Mouse (Mus musculus): Measurements from ENCODE around the gene Abcd1.
"Not testable (repeated sequence)": the region's sequence is repeated elsewhere in the genome, so short reads cannot be mapped to it uniquely, and the experiment has no call there.

Gene Abcd1

GRCm38 (mm10) chrX:73739841-73740240 lies 23.4 kb downstream of the Abcd1 start:
- intact Hi-C loops (cut with DNase I): not testable (repeated sequence)

DNA sequence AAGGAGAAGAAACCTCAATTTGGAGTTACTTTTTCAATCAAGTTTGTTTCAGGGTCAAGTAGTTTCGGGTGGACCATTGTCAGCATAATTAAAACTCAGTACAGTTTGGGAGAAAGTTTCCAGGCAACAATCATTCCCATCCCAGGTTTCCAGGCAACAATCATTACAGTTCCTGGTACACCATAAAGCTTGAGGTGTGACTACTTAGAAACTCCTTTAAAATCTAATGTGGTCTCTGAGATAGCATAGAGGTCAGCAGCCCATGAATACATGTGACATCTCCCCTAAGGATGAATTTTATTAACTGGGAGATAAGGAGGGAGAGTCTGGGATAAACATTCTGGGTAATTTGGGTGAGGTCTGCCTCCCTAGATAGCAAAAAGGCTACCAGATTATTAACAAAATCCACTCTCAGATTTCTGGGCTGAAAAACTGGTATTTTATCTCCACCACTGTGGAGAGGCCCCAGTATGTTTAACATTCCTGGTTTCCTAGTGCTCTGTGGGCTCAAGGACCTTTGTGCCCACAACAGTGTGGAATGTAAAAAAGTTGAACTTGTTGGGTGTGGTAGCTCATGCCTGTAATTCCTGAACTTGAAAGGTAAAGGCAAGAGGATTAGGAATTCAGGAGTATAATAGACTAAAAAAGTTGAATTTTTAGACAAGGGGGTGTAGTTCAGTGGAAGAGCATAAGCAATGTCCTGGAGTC lies 28.5 kb downstream of the Abcd1 start:
- intact Hi-C loops (cut with DNase I): no loop called here

- intact Hi-C loops (cut with DNase I): no loop called here
These were observed 32.6 kb downstream of the Abcd1 start for GRCm38 (mm10) chrX:73748977-73749376.

DNA sequence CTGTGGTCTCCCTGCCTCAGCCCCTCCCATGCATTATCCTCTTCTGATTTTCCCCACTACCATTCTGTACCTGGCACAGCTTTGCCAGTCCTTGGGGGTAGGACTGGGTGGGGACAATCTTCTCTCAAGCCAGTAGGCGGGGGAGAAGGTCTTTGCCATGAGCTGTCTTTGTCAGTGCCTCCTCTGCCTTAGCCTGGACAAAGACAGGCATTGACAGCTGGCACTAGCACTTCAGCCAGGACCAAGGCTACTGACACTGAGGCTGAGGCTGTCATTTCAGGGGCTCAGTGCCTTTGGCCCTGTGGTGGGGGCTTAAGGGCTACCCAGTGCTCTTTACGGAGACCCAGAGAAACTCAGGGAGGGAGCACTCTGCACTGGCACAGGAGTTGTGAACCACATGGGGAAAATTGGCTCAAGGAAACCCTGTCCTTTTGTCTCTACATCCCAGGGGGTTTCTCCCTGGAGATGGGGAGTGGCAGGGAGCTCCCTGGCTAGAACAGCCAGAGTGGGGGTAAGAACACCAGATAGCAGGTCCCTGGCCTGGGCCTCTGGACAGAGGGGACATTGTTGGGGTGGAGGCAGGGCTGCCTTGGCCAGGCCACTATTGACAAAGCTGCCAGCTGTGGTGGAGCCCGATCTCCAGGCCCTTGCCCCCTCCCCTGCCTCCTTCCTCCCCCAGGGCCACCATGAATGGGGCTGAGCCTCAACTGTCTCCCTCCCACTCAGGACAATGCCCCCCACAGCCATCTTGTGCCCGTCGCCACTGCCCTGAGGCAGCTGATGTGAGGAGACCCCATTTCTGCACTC lies 40.1 kb downstream of the Abcd1 start, which contains the start of gene Plxnb3:
Gene Plxnb3, plus strand, starts transcription at position 757 of the 807 bp plus-strand sequence.
- intact Hi-C loops (cut with DNase I): no loop called here

- intact Hi-C loops (cut with DNase I): no loop called here
These were observed 42.4 kb downstream of the Abcd1 start for GRCm38 (mm10) chrX:73758611-73759290.

DNA sequence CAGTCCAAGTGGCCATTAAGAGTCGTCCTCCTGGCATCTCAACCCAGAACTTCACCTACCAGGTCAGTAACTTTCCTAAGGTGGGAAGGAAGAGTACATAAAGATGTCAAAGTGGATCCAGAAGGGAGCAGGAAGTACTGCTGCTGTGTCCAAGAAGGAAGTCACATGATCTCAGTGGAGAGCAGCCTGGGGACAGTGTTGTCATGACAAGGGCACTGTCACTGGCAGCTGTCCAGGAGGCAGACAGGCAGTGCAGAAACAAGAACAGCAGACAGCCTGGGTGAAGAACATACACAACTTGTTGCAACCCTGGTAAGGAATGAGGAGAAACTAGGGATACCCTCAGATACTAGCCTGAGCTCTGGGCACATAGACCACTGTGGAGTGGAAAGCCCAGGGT lies 48.9 kb downstream of the Abcd1 start:
- intact Hi-C loops (cut with DNase I): no loop called here

DNA sequence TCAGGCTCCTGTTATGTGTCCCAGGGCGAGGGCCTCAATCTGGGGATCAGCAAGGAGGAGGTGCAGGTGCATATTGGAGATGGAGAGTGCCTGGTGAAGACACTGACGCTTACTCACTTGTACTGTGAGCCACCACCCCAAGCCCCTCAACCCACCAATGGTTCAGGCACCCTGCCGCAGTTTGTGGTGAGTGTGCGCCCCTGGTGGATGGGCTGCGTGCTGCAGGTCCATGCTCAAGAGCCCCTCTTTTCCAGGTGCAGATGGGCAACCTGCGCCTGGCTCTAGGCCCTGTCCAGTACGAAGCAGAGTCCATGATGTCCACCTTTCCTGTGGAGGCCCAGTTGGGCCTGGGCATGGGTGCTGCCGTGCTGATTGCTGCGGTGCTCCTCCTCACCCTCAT lies 50.9 kb downstream of the Abcd1 start:
- intact Hi-C loops (cut with DNase I): no loop called here

GRCm38 (mm10) chrX:73774168-73774760 lies 57.9 kb downstream of the Abcd1 start, which contains the start of gene Srpk3:
Gene Srpk3, plus strand, starts transcription at chrX:73774405.
- intact Hi-C loops (cut with DNase I): no loop called here

DNA sequence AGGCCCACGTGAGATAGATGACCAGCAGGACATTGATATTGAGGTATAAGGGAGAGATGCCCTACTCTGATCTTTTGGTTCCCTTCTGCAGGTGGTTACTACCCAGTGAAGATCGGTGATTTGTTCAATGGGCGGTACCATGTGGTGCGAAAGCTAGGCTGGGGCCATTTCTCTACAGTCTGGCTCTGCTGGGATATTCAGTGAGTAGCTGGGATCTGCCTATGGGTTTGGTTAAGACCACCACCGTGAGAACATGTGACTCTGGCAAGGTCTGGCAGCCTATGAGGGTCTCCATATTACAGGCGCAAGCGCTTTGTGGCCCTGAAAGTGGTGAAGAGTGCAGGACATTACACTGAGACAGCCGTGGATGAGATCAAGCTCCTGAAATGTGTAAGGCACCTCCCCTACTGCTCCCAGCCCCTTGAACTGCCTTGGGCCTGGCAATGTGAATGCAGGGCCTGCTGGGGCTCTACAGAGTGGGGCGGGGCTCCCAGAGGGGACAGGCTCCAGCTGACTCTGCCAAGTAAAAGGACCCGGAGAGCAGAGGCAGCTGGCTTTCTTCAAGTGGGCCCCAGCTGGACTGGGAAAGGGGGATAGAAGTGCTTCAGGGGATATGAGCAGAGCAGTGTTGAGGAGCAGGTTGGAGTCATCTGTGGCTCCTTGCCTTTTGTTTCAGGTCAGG lies 58.5 kb downstream of the Abcd1 start:
- intact Hi-C loops (cut with DNase I): no loop called here

DNA sequence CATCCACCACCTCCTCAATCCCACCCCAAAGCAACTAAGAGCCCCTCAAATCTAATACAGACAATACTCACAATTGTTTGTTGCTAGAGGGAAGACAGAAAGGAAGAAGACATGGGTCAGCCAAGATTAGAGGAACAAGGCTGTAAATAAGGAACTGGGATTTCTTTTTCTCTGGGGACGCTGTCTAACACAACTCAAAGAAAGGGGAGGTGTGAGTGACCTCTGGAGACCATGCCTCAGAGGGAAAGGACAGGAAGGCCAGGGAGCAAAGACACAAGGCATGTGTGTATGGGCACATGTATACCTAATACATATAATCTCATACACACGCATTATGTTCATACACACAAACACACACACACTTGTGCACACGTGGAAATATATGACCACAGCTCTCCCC lies 65.8 kb downstream of the Abcd1 start:
- intact Hi-C loops (cut with DNase I): no loop called here

DNA sequence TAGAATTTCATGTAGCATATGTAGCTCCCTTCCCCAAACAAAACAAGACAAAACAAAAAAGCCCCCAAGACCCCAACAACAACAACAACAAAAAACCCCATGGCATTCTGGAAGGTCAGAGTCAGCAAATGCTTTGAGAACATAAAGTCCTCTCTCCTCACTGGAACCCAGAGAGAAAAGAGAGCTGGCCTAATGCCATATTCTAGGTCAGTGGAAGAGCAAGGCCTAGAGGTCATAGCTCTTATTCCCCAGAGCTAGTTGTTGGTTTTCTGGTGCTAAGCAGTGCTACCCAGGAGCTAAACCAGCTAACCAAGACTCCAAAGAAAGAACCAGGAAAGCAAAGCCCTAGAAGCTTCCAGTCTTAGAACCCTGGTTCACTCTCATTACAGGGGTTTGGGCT lies 69.3 kb downstream of the Abcd1 start:
- intact Hi-C loops (cut with DNase I): no loop called here

DNA sequence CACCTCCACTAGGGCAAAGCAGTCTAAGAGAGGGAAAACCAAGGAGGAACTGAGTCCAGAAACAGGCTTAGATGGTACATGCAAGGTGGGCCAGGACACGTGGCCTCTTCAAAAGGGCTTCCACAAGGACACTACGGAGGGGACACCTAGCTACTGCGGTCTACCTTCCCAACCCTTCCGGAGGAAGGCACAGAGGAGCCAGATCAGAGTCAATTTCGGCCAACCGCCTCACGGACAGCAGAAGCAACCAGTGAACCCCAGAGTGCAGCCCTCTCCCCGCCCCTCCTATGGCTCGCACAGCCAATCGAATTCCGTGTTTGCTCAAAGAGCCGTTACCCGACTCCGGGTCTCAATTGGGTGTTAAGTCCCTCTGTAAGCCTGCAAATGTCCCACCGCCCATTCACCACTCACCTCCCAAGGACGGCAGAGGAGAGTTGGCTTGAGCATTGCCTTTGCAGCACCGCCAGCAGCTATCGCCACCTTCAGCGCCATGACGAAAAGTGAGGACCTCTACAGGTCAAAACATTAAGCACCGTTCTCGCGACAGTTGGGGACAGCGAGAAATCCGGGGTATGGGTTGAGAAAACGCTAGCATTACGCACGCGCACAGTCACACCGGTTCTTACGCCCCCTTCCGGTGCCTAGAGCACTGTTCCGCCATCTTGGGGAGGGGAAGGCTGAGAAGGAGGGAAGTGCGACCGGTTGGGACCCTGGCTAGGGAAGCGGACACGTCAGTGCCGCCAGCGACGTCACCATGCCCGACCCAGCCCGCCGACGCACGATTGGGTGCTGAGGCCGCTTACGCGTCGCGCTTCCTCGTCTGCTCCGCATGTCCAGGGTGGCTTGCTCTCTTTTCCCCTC lies 70.2 kb downstream of the Abcd1 start, which contains the start of the genes Idh3g and Ssr4:
Gene Idh3g, minus strand, starts transcription at position 534 of the 861 bp plus-strand sequence.
Gene Ssr4, plus strand, starts transcription at position 665 of the 861 bp plus-strand sequence.
- intact Hi-C loops (cut with DNase I): no loop called here

- intact Hi-C loops (cut with DNase I): no loop called here
These were observed 70.8 kb downstream of the Abcd1 start for GRCm38 (mm10) chrX:73787225-73787558.

Measured in adrenal gland (tissue).